Mouse (Mus musculus): Measurements from ENCODE around the gene Tmem160.

Tmem160 gene

DNA sequence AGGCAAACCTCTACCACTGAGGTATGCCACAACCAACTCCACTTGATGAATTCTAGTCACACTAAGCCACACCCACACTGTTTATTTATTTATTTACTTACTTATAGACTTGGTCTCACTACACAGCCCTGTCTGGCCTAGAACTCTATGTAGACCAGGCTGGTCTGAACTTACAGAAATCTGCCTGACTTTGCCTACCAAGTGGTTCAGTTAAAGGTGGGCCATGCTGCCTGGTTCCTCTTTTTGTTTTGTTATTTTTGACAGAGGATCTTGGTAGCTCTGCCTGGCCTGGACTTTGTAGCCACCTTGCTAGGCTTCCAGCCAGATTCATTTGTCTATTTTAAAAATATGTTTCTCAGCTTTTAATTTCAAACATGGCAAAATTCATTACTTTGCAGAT lies 36.2 kb downstream of the Tmem160 start:
- DNase-seq (ENCODE audit: extremely low spot score, low read depth, low spot score): no peak

DNA sequence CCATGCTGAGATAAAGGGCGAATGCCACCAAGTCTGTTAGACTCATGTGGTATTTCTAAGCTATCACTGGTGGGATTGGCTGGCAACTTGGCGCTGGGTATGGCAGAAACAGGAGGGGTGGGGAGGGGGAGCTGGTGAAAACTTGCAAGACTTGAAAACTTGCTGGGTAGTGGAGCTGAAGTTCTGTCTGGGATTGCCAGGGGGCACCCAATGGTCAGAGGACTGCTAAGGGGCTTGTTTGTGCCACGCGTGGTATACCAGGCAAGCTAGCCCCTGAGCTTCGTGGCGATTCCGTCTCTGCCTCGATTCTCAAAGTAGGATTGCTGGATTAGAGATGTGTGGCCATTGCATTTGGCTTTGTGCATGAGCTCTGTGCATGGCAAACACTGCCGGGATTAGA lies 37.4 kb downstream of the Tmem160 start:
- DNase-seq (ENCODE audit: extremely low spot score, low read depth, low spot score): no peak

DNA sequence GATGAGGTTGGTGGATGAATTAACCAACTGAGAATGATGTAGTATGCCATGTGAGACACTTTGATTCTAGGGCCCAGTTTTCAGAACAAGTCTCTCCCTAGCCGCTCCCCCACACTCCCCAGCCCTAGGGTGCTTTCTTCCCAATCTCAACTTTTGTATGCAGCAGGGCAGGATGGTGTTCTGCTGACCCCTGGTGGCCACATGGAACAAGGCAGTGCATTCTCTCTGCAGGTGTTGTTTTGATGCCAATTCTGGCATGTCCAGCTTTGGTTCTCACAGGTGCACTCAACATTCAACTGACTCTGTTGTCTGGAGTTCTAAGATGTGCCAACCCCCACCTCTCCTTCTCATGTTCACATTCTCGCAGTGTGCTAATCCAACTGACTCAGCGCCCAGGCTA lies 39.2 kb downstream of the Tmem160 start:
- peak; percentile 53 for DNase-seq (ENCODE audit: extremely low spot score, low read depth, low spot score)

DNA sequence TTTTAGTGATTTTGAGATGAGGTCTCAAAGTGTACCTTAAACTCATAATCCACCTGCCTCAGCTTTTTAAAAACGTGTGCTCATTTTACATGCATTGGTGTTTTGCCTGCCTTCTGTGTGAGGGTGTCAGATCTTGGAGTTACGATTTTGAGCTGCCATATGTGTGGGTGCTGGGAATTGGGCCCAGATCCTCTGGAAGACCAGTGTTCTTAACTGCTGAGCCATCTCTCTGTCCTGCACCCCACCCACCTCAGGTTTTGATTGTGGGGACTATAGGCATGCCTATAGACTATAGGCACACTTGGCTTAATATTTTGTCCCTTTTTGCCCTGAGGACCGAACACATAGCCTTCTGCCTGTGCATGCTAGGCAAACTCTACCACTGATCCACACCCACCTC lies 39.6 kb downstream of the Tmem160 start:
- no peak for DNase-seq (ENCODE audit: extremely low spot score, low read depth, low spot score)

DNA sequence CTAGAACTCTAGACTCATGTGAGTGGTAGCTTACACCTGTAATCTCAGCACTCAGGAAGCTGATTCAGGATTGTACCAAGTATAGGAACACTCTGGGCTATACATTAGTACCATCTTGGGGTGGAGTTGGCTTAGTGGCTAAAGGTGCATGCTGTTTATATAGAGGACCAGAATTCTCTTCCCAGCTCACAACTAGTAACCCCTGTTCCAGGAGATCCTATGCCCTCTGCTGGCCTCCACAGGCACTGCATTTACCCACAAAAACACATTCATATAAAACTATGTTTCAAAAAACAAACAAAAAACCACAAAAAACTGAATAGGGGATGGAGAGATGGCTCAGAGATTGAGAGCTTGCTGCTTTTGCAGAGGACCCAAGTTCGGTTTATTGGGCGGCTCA lies 40.8 kb downstream of the Tmem160 start:
- DNase-seq (ENCODE audit: extremely low spot score, low read depth, low spot score): no peak

DNA sequence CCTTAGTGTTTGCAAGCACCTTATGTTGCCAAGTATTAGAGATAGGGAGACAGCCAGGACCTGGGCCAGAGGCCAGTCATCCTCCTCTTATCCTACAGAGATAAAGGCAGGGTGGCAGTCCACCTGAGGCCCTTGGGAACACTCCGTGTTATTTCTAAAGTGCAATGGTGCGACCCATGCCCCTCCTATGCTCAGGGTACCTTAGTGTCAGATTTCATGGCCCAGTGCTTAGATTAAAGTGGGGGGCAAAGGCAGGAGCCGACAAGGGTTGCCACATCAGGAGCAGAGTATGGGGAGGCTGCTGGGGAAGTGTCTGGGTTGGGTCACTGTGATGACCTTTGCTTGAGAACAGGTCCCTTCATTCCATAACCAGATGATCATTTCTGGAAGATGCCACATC lies 43.7 kb downstream of the Tmem160 start:
- DNase-seq (ENCODE audit: extremely low spot score, low read depth, low spot score): no peak

DNA sequence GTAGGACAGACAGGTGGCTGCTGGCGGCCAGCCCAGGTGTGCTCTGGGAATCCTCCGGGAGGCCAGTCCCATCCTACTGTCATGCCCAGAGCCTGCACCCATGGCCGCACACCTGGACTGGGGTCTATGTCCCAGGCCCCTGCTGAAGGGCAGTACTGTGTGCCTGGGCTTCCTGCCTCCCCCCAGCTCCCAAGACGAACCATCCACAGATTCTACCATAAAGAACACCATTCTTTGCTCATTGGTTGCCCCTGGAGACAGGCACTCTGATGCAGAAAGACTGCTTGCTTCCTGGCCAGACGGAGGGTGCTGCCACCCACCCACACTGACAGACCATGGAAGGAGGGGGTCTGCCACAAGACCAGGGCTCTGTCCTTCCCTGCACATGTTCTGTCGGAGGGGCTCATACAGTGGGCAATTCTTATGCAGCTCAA lies 47.1 kb downstream of the Tmem160 start:
- DNase-seq (ENCODE audit: extremely low spot score, low read depth, low spot score): no peak

DNA sequence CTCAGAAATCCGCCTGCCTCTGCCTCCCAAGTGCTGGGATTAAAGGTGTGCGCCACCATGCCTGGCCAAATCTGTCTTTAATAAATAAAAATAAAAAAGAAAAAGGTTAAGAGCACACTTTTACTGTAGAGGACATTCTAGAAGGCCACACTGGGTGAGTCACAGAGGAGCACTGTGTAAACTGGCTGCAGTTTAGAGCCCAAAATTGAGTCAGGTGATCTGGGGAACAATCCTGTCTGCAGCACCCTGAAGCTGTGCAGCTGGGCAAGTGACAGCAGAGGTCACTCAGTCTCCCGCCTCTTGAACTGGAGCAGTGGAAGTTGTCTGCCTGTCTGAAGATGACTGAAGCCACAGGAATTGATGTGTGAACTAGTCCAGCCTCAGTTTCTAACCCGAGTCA lies 49.0 kb downstream of the Tmem160 start:
- no peak for DNase-seq (ENCODE audit: extremely low spot score, low read depth, low spot score)

DNA sequence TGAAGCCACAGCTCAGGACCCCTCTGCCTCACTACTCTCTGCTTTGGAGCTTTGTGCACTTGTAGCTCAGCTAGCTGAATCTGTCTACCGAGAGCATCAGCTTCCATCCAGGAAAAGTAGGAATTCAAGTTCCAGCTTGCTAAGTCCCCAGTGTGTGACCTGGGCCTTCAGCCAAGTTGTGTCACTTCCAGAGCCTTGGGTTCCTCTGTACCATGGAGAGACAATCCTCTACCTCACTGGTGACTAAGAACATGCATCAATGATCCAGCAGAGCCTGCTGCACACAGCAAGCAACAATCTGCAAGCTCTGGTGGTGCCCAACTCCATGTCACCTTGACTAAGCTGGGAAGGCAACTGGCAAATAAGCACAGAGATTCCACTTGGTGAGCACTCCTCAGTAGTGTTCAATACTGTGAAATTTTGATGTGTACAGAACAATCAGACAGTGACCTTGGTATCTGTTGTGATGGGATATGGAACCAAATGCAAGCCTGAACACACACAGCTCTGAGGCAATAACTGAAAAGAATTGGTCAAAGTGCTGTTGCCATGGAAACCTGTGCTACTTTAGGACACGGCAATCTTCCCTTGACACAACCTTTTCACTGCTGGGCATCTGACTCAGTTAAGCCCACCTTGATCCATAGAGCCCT lies 52.1 kb downstream of the Tmem160 start:
- no peak for DNase-seq (ENCODE audit: extremely low spot score, low read depth, low spot score)
